Mouse (Mus musculus) myocyte (in vitro differentiated cells): ENCODE measurements around the gene Amigo3. TPM values are rescaled to one million over a fixed set of nuclear protein-coding genes. Genes with fewer than 3 reads are reported as not detected.

ENCODE experiments used
- H3K27me3 ChIP-seq: one replicate; pipeline ENCODE4 v1.6.1; 2011; ENCODE audit not compliant: control insufficient read depth, insufficient read depth, insufficient read length
- H3K36me3 ChIP-seq: one replicate; pipeline ENCODE4 v1.6.1; 2011; ENCODE audit not compliant: control insufficient read depth, insufficient read depth
- H3K4me2 ChIP-seq: one replicate; pipeline ENCODE4 v1.6.1; 2011; ENCODE audit warnings: low read depth, control low read depth
- H3K4me3 ChIP-seq: one replicate; pipeline ENCODE4 v1.5.1; 2011; ENCODE audit warnings: mild to moderate bottlenecking, control low read depth, moderate library complexity
- H3K79me2 ChIP-seq: one replicate; pipeline ENCODE4 v1.6.1; 2011; ENCODE audit not compliant: control insufficient read depth, insufficient read depth
- H3ac ChIP-seq: one replicate; pipeline ENCODE4 v1.6.1; 2011; ENCODE audit not compliant: control insufficient read depth, insufficient read length
- CEBPB ChIP-seq: IDR thresholded peaks from 2 replicates; pipeline ENCODE4 v1.6.1; 2011; ENCODE audit warnings: mild to moderate bottlenecking, moderate library complexity; ENCODE audit not compliant: poor library complexity, insufficient read depth, severe bottlenecking
- E2F4 ChIP-seq: IDR thresholded peaks from one replicate; pipeline ENCODE4 v1.6.1; 2011; ENCODE audit warnings: mild to moderate bottlenecking, control low read depth, moderate library complexity; ENCODE audit not compliant: insufficient read depth
- MAX ChIP-seq: IDR thresholded peaks from one replicate; pipeline ENCODE4 v1.6.1; 2011; ENCODE audit warnings: low read depth, mild to moderate bottlenecking, control low read depth
- MYOD1 ChIP-seq, 3 experiments: IDR thresholded peaks; one replicate each; pipeline ENCODE4 v1.6.1; 2011; ENCODE audit warnings: control low read depth in 2 of 3, low read depth in 2 of 3, mild to moderate bottlenecking in 2 of 3, moderate library complexity in 1 of 3; ENCODE audit not compliant: insufficient read length in 2 of 3, control insufficient read depth in 1 of 3
- MYOG ChIP-seq, 3 experiments: IDR thresholded peaks; one replicate each; pipeline ENCODE4 v1.6.1; 2011; ENCODE audit warnings: control low read depth in 2 of 3, low read depth in 2 of 3, mild to moderate bottlenecking in 2 of 3; ENCODE audit not compliant: insufficient read length in 2 of 3, control insufficient read depth in 1 of 3, insufficient read depth in 1 of 3
- POLR2A ChIP-seq: IDR thresholded peaks from one replicate; pipeline ENCODE4 v1.6.1; 2011; ENCODE audit warnings: low read depth, mild to moderate bottlenecking, control low read depth, moderate library complexity; ENCODE audit not compliant: insufficient read length
- POLR2AphosphoS2 ChIP-seq: IDR thresholded peaks from one replicate; pipeline ENCODE4 v1.6.1; 2011; ENCODE audit warnings: low read depth, control low read depth; ENCODE audit not compliant: insufficient read length
- REST ChIP-seq: IDR thresholded peaks from one replicate; pipeline ENCODE4 v1.6.1; 2011; ENCODE audit warnings: mild to moderate bottlenecking, control low read depth, moderate library complexity; ENCODE audit not compliant: insufficient read depth, insufficient read length
- SRF ChIP-seq: IDR thresholded peaks from one replicate; pipeline ENCODE4 v1.6.1; 2011; ENCODE audit warnings: low read depth; ENCODE audit not compliant: control insufficient read depth, insufficient read length
- TCF12 ChIP-seq: IDR thresholded peaks from one replicate; pipeline ENCODE4 v1.6.1; 2011; ENCODE audit warnings: mild to moderate bottlenecking, control low read depth; ENCODE audit not compliant: poor library complexity, insufficient read depth, severe bottlenecking
- TCF3 ChIP-seq: IDR thresholded peaks from one replicate; pipeline ENCODE4 v1.6.1; 2011; ENCODE audit warnings: low read depth, control low read depth; ENCODE audit not compliant: insufficient read length
- USF1 ChIP-seq: IDR thresholded peaks from one replicate; pipeline ENCODE4 v1.6.1; 2011; ENCODE audit warnings: low read depth, mild to moderate bottlenecking, control low read depth, moderate library complexity
- polyA plus RNA-seq: library from polyadenylated mRNA; unstranded; fragments of >200 nt; fragmentation: generic; extraction: Trizol; gene quantifications from one replicate; pipeline ENCODE4 v1.2.1, GENCODE M21; 2012; ENCODE audit warnings: missing spikeins

Amigo3 gene
- polyA plus RNA-seq, 1 experiment: 1.8 TPM

GRCm38 (mm10) chr9:108020741-108021140 is 32.2 kb upstream of the Amigo3 start:
- Histone ChIP-seq H3K4me3 (no peak overlapping the region), H3K4me2 (no peak overlapping the region), H3K36me3 (peaks cover 9% of the 10 kb centered on the region), H3K79me2 (peaks cover 19% of the 10 kb centered on the region), H3ac (no peak overlapping the region), H3K27me3 (no peaks in the 10 kb centered on the region)
- no peak for TF ChIP-seq POLR2AphosphoS2
- no peak for TF ChIP-seq MYOG (IDR thresholded peaks at IDR 0.05; ENCODE audit: control insufficient read depth in 1 of 3, insufficient read depth in 1 of 3, insufficient read length in 2 of 3, low read depth in 2 of 3)
- no peak for TF ChIP-seq CEBPB
- TF ChIP-seq USF1: no peak
- TF ChIP-seq MYOD1 (IDR thresholded peaks at IDR 0.05; ENCODE audit: control insufficient read depth in 1 of 3, insufficient read length in 2 of 3, low read depth in 2 of 3): no peak
- no peak for TF ChIP-seq MAX
- no peak for TF ChIP-seq POLR2A
- TF ChIP-seq TCF3: no peak
- TF ChIP-seq REST: no peak
- no peak for TF ChIP-seq E2F4
- no peak for TF ChIP-seq SRF
- TF ChIP-seq TCF12: no peak

GRCm38 (mm10) chr9:108023216-108023615 is 29.7 kb upstream of the Amigo3 start:
- Histone ChIP-seq H3K27me3 (no peaks in the 10 kb centered on the region), H3K79me2 (peaks cover 19% of the 10 kb centered on the region), H3K36me3 (peaks cover 13% of the 10 kb centered on the region), H3K4me2 (no peak overlapping the region), H3K4me3 (no peak overlapping the region), H3ac (no peak overlapping the region)
- TF ChIP-seq POLR2A (no peak), MYOG (IDR thresholded peaks at IDR 0.05; ENCODE audit: control insufficient read depth in 1 of 3, insufficient read depth in 1 of 3, insufficient read length in 2 of 3, low read depth in 2 of 3) (no peak), POLR2AphosphoS2 (no peak), USF1 (no peak), REST (no peak)

GRCm38 (mm10) chr9:108026584-108026983 is 26.4 kb upstream of the Amigo3 start:
- Histone ChIP-seq H3K27me3 (no peaks in the 10 kb centered on the region), H3K4me2 (no peak overlapping the region), H3K4me3 (no peak overlapping the region), H3K79me2 (no peaks in the 10 kb centered on the region), H3ac (no peak overlapping the region), H3K36me3 (peaks cover 15% of the 10 kb centered on the region)
- TF ChIP-seq MYOD1 (IDR thresholded peaks at IDR 0.05; ENCODE audit: control insufficient read depth in 1 of 3, insufficient read length in 2 of 3, low read depth in 2 of 3) (no peak), TCF12 (no peak), MAX (no peak), POLR2AphosphoS2 (no peak), CEBPB (no peak), SRF (no peak), MYOG (IDR thresholded peaks at IDR 0.05; ENCODE audit: control insufficient read depth in 1 of 3, insufficient read depth in 1 of 3, insufficient read length in 2 of 3, low read depth in 2 of 3) (no peak), REST (no peak), POLR2A (no peak), E2F4 (no peak), USF1 (no peak), TCF3 (no peak)

GRCm38 (mm10) chr9:108027867-108028266 is 25.1 kb upstream of the Amigo3 start:
- Histone ChIP-seq H3K4me2 (no peak overlapping the region), H3K36me3 (peaks cover 18% of the 10 kb centered on the region), H3ac (no peak overlapping the region), H3K4me3 (no peak overlapping the region), H3K27me3 (no peaks in the 10 kb centered on the region), H3K79me2 (no peaks in the 10 kb centered on the region)
- TF ChIP-seq CEBPB (no peak), E2F4 (no peak), REST (no peak), POLR2A (no peak), MYOG (IDR thresholded peaks at IDR 0.05; ENCODE audit: control insufficient read depth in 1 of 3, insufficient read depth in 1 of 3, insufficient read length in 2 of 3, low read depth in 2 of 3) (no peak), USF1 (no peak), TCF3 (no peak), MAX (no peak), TCF12 (no peak), SRF (no peak), POLR2AphosphoS2 (no peak), MYOD1 (IDR thresholded peaks at IDR 0.05; ENCODE audit: control insufficient read depth in 1 of 3, insufficient read length in 2 of 3, low read depth in 2 of 3) (no peak)

GRCm38 (mm10) chr9:108032126-108032525 is 20.8 kb upstream of the Amigo3 start:
- Histone ChIP-seq H3K4me2 (no peak overlapping the region), H3K79me2 (no peaks in the 10 kb centered on the region), H3ac (no peak overlapping the region), H3K27me3 (no peaks in the 10 kb centered on the region), H3K4me3 (no peak overlapping the region), H3K36me3 (peaks cover 6% of the 10 kb centered on the region)
- TF ChIP-seq SRF (no peak), MYOG (IDR thresholded peaks at IDR 0.05; ENCODE audit: control insufficient read depth in 1 of 3, insufficient read depth in 1 of 3, insufficient read length in 2 of 3, low read depth in 2 of 3) (no peak), TCF3 (no peak), CEBPB (no peak), TCF12 (no peak), POLR2AphosphoS2 (no peak), MYOD1 (IDR thresholded peaks at IDR 0.05; ENCODE audit: control insufficient read depth in 1 of 3, insufficient read length in 2 of 3, low read depth in 2 of 3) (no peak), REST (no peak), E2F4 (no peak), USF1 (no peak), MAX (no peak)
